23 mouse cellular contexts compared by ENCODE assay signal in genomic region chr7:65892264-65892828, GRCm38 (mm10). TPM values are rescaled to one million over a fixed set of nuclear protein-coding genes. Genes with fewer than 3 reads are reported as not detected.
DNase-seq lines count a peak whose midpoint lies in the region; ATAC-seq and TF ChIP-seq lines count a peak whose summit lies in the region.
"Had no signal": no experiment of that assay in that cellular context is flagged by ENCODE, and none has a peak within 500 bp of the region (broad histone marks: within the 10 kb centered on the region; RNA-seq: fewer than 3 reads in every experiment).

No protein-coding gene starts in this region.

- no peaks in the 10 kb centered on the region for H3K4me1 ChIP-seq in hindbrain, postnatal 0 days (ENCODE audit: insufficient read depth, low read length)
- peaks cover 15% of the 10 kb centered on the region for H3K4me1 ChIP-seq in hindbrain, embryonic 13.5 days (replicated peaks)
- H3K4me1 ChIP-seq in midbrain, embryonic 10.5 days, result peaks cover 8% of the 10 kb centered on the region
- H3K4me1 ChIP-seq in midbrain, postnatal 0 days (ENCODE audit: insufficient read depth, low read length), result no peaks in the 10 kb centered on the region
- H3K4me1 ChIP-seq in liver, postnatal 0 days (ENCODE audit: insufficient read depth), result no peaks in the 10 kb centered on the region; the same call in 1 of the 2 replicates
- H3K4me1 ChIP-seq: forebrain, embryonic 13.5 days; liver, embryonic 13.5 days; lung, embryonic 15.5 days; midbrain, embryonic 12.5 days; neural tube, embryonic 15.5 days had no signal

- DNase-seq in gastrocnemius, adult 2 months, result no peak
- DNase-seq in gastrocnemius, postnatal 25 days, result no peak
- no peak for DNase-seq in hindbrain, postnatal 0 days (ENCODE audit: low spot score)
- no peak for DNase-seq in midbrain, embryonic 10.5 days (ENCODE audit: low spot score)
- DNase-seq in midbrain, postnatal 0 days (ENCODE audit: low spot score), result no peak
- peak; percentile 47 to 69 for DNase-seq in cerebellum, postnatal 10 days
- DNase-seq in liver, postnatal 0 days, result no peak
- DNase-seq: gastrocnemius, postnatal 14 days; liver, embryonic 13.5 days; right cerebral cortex, postnatal 14 days; spleen, adult 18-20 months; thymus, postnatal 25 days had no signal

- no peak for TF ChIP-seq EP300 in liver, postnatal 0 days (IDR thresholded peaks at IDR 0.05; ENCODE audit: low read depth)

- WGBS in hindbrain, postnatal 0 days, result 37% methylated on average over 9 of the region's 9 CpGs
- 61% methylated on average over 9 of the region's 9 CpGs for WGBS in hindbrain, embryonic 13.5 days
- WGBS in midbrain, embryonic 10.5 days, result 65% methylated on average over 9 of the region's 9 CpGs
- WGBS in midbrain, postnatal 0 days, result 52% methylated on average over 9 of the region's 9 CpGs
- WGBS in liver, postnatal 0 days (ENCODE audit: insufficient replicate concordance), result 62% methylated on average over 9 of the region's 9 CpGs

- no peaks in the 10 kb centered on the region for H3K27me3 ChIP-seq in hindbrain, postnatal 0 days (ENCODE audit: insufficient read depth, low read length)
- no peaks in the 10 kb centered on the region for H3K27me3 ChIP-seq in hindbrain, embryonic 13.5 days
- no peaks in the 10 kb centered on the region for H3K27me3 ChIP-seq in midbrain, embryonic 10.5 days (ENCODE audit: low read depth, poor library complexity, severe bottlenecking)
- no peaks in the 10 kb centered on the region for H3K27me3 ChIP-seq in midbrain, postnatal 0 days (ENCODE audit: insufficient read depth, low read length)
- H3K27me3 ChIP-seq in liver, postnatal 0 days (ENCODE audit: insufficient read depth, low read length), result no peaks in the 10 kb centered on the region
- H3K27me3 ChIP-seq: forebrain, embryonic 13.5 days; liver, embryonic 13.5 days; lung, embryonic 15.5 days; midbrain, embryonic 12.5 days; neural tube, embryonic 15.5 days had no signal

- no peaks in the 10 kb centered on the region for H3K9me3 ChIP-seq in hindbrain, postnatal 0 days (ENCODE audit: low read length)
- H3K9me3 ChIP-seq in hindbrain, embryonic 13.5 days, result no peaks in the 10 kb centered on the region
- no peaks in the 10 kb centered on the region for H3K9me3 ChIP-seq in midbrain, embryonic 10.5 days (replicated peaks)
- H3K9me3 ChIP-seq in midbrain, postnatal 0 days (ENCODE audit: low read length), result no peaks in the 10 kb centered on the region
- no peaks in the 10 kb centered on the region for H3K9me3 ChIP-seq in liver, postnatal 0 days (ENCODE audit: low read length)
- H3K9me3 ChIP-seq: forebrain, embryonic 13.5 days; limb, embryonic 13.5 days; liver, embryonic 13.5 days; lung, embryonic 15.5 days; midbrain, embryonic 12.5 days; neural tube, embryonic 15.5 days had no signal

- ATAC-seq in hindbrain, postnatal 0 days, result 0 out of 2 replicates have a peak, but pooled peaks have one; percentile 25
- no peak for ATAC-seq in hindbrain, embryonic 13.5 days (ENCODE audit: low FRiP score)
- ATAC-seq in midbrain, postnatal 0 days (ENCODE audit: low FRiP score), result no peak
- no peak for ATAC-seq in liver, postnatal 0 days
- ATAC-seq: forebrain, embryonic 13.5 days; intestine, embryonic 16.5 days had no signal

- H3K4me2 ChIP-seq in hindbrain, postnatal 0 days (ENCODE audit: low read depth, low read length), result no peak overlapping the region
- H3K4me2 ChIP-seq in hindbrain, embryonic 13.5 days, result no peak overlapping the region
- no peak overlapping the region for H3K4me2 ChIP-seq in midbrain, postnatal 0 days (ENCODE audit: low read depth, low read length, poor library complexity, severe bottlenecking)
- no peak overlapping the region for H3K4me2 ChIP-seq in liver, postnatal 0 days (ENCODE audit: low read depth, low read length)
- H3K4me2 ChIP-seq: forebrain, embryonic 13.5 days; limb, embryonic 13.5 days; liver, embryonic 13.5 days; lung, embryonic 15.5 days; midbrain, embryonic 12.5 days; neural tube, embryonic 15.5 days had no signal

- no peaks in the 10 kb centered on the region for H3K36me3 ChIP-seq in hindbrain, postnatal 0 days (ENCODE audit: insufficient read depth, low read length)
- H3K36me3 ChIP-seq in hindbrain, embryonic 13.5 days, result no peaks in the 10 kb centered on the region
- H3K36me3 ChIP-seq in midbrain, embryonic 10.5 days, result no peaks in the 10 kb centered on the region
- H3K36me3 ChIP-seq in midbrain, postnatal 0 days (ENCODE audit: insufficient read depth, low read length), result no peaks in the 10 kb centered on the region
- H3K36me3 ChIP-seq in liver, postnatal 0 days (replicated peaks; ENCODE audit: insufficient read depth, low read length), result no peaks in the 10 kb centered on the region
- H3K36me3 ChIP-seq: limb, embryonic 13.5 days; liver, embryonic 13.5 days; lung, embryonic 15.5 days; midbrain, embryonic 12.5 days; neural tube, embryonic 15.5 days had no signal

- no peak overlapping the region for H3K4me3 ChIP-seq in gastrocnemius, adult 2 months
- no peak overlapping the region for H3K4me3 ChIP-seq in hindbrain, postnatal 0 days (ENCODE audit: low read length)
- no peak overlapping the region for H3K4me3 ChIP-seq in hindbrain, embryonic 13.5 days
- H3K4me3 ChIP-seq in midbrain, embryonic 10.5 days, result no peak overlapping the region
- no peak overlapping the region for H3K4me3 ChIP-seq in midbrain, postnatal 0 days (ENCODE audit: low read depth, low read length)
- no peak overlapping the region for H3K4me3 ChIP-seq in liver, postnatal 0 days (ENCODE audit: low read depth, low read length)
- H3K4me3 ChIP-seq: forebrain, embryonic 13.5 days; limb, embryonic 13.5 days; liver, embryonic 13.5 days; lung, embryonic 15.5 days; midbrain, embryonic 12.5 days; neural tube, embryonic 15.5 days had no signal

- no peak overlapping the region for H3K9ac ChIP-seq in hindbrain, postnatal 0 days (replicated peaks; ENCODE audit: low read length)
- no peak overlapping the region for H3K9ac ChIP-seq in hindbrain, embryonic 13.5 days
- no peak overlapping the region for H3K9ac ChIP-seq in midbrain, postnatal 0 days (replicated peaks; ENCODE audit: low read length, poor library complexity, severe bottlenecking)
- no peak overlapping the region for H3K9ac ChIP-seq in liver, postnatal 0 days (replicated peaks)
- H3K9ac ChIP-seq: forebrain, embryonic 13.5 days; limb, embryonic 13.5 days; liver, embryonic 13.5 days; lung, embryonic 15.5 days; midbrain, embryonic 12.5 days; neural tube, embryonic 15.5 days had no signal

- H3K27ac ChIP-seq in gastrocnemius, adult 2 months, result peak overlapping the region; percentile 8; the same call in 1 of the 2 replicates
- H3K27ac ChIP-seq in hindbrain, postnatal 0 days, result no peak overlapping the region
- no peak overlapping the region for H3K27ac ChIP-seq in hindbrain, embryonic 13.5 days
- H3K27ac ChIP-seq in midbrain, embryonic 10.5 days (replicated peaks), result peak overlapping the region; percentile 28; the same call in 1 of the 2 replicates
- H3K27ac ChIP-seq in midbrain, postnatal 0 days (ENCODE audit: low read depth, low read length), result no peak overlapping the region
- no peak overlapping the region for H3K27ac ChIP-seq in liver, postnatal 0 days (ENCODE audit: low read depth)
- H3K27ac ChIP-seq: forebrain, embryonic 13.5 days; limb, embryonic 13.5 days; liver, embryonic 13.5 days; lung, embryonic 15.5 days; macrophage; midbrain, embryonic 12.5 days; neural tube, embryonic 15.5 days had no signal

- no peak for TF ChIP-seq CTCF in gastrocnemius, adult 2 months (IDR thresholded peaks at IDR 0.05)
- TF ChIP-seq CTCF in hindbrain, postnatal 0 days (IDR thresholded peaks at IDR 0.05; ENCODE audit: low read depth), result no peak
- TF ChIP-seq CTCF in midbrain, postnatal 0 days (IDR thresholded peaks at IDR 0.05), result no peak
- TF ChIP-seq CTCF in liver, postnatal 0 days (IDR thresholded peaks at IDR 0.05; ENCODE audit: low read depth), result no peak

- intact Hi-C loops in gastrocnemius, adult 2 months (cut with DNase I), result no loop called here

RNA-seq across cellular contexts. Expression of gene Pcsk6, which starts 30.8 kb away (rescaled TPM):
- 10 to 100 TPM; 17.7 to 20.8 TPM for total RNA-seq in gastrocnemius, adult 2 months (2021)
- 10 to 100 TPM; 21.0 to 25.1 TPM for total RNA-seq in gastrocnemius, postnatal 25 days (2021)
- 13.0 and 20.1 TPM in 2 replicates for total RNA-seq in hindbrain, postnatal 0 days (2014; rRNA removed)
- polyA plus RNA-seq in hindbrain, postnatal 0 days (2015; fragmentation: Nextera tagmentation; extraction: Ambion mirVana), result 2.0 and 2.1 TPM in 2 replicates
- polyA plus RNA-seq in hindbrain, embryonic 13.5 days (2015; fragmentation: Nextera tagmentation; extraction: Ambion mirVana), result 0.52 and 0.66 TPM in 2 replicates
- 0.70 and 0.74 TPM in 2 replicates for polyA plus RNA-seq in midbrain, embryonic 10.5 days (2016; fragmentation: Nextera tagmentation; extraction: Ambion mirVana)
- total RNA-seq in midbrain, postnatal 0 days (2014; rRNA removed), result 8.3 and 14.9 TPM in 2 replicates
- polyA plus RNA-seq in midbrain, postnatal 0 days (2015; fragmentation: Nextera tagmentation; extraction: Ambion mirVana), result 1.5 and 1.8 TPM in 2 replicates
- 3.6 and 4.7 TPM in 2 replicates for polyA plus RNA-seq in liver, postnatal 0 days (2015; fragmentation: Nextera tagmentation; extraction: Ambion mirVana)
- total RNA-seq: CH12.LX; hematopoietic stem cell, adult 5-6 weeks; MEL had no signal
- polyA plus RNA-seq: macrophage had no signal

Comparison
In these comparisons a context has a peak if more than half of its experiments do, and no peak if none do; other contexts are left out.
1. H3K27ac ChIP-seq: peak in gastrocnemius, adult 2 months (single experiment) and midbrain, embryonic 10.5 days (single experiment); none in hindbrain, postnatal 0 days (single experiment), hindbrain, embryonic 13.5 days (single experiment), midbrain, postnatal 0 days (single experiment) and liver, postnatal 0 days (single experiment).
2. DNase-seq: peak in cerebellum, postnatal 10 days (2 of 2); none in gastrocnemius, adult 2 months (single experiment), gastrocnemius, postnatal 25 days (single experiment), hindbrain, postnatal 0 days (single experiment), midbrain, embryonic 10.5 days (single experiment), midbrain, postnatal 0 days (single experiment) and liver, postnatal 0 days (single experiment).